Mouse (Mus musculus) kidney, adult 2 months (tissue): ENCODE data around the gene Aspscr1. TPM values are rescaled to one million over a fixed set of nuclear protein-coding genes. Genes with fewer than 3 reads are reported as not detected.

Experiments used
- DNase-seq: peaks from one replicate; pipeline ENCODE4 v3.0.0; 2021
- H3K27ac ChIP-seq: fragments of 200-500 bp; 2 replicates; pipeline ENCODE4 v1.5.1; 2012; ENCODE audit warnings: low read depth, low read length, control low read depth, inconsistent platforms; ENCODE audit not compliant: insufficient read depth
- H3K27me3 ChIP-seq: fragments of 200-500 bp; replicated peaks from 2 replicates; pipeline ENCODE4 v1.6.1; 2012; ENCODE audit warnings: mild to moderate bottlenecking, moderate library complexity, low read length, inconsistent platforms; ENCODE audit not compliant: control insufficient read depth, insufficient read depth
- H3K36me3 ChIP-seq: fragments of 200-500 bp; 2 replicates; pipeline ENCODE4 v1.6.1; 2012; ENCODE audit warnings: mild to moderate bottlenecking, moderate library complexity, low read length, inconsistent platforms; ENCODE audit not compliant: control insufficient read depth, insufficient read depth
- H3K4me1 ChIP-seq: fragments of 200-500 bp; 2 replicates; pipeline ENCODE4 v1.6.1; 2011; ENCODE audit warnings: low read length; ENCODE audit not compliant: control insufficient read depth, insufficient read depth
- H3K4me3 ChIP-seq: fragments of 200-500 bp; 2 replicates; pipeline ENCODE4 v1.5.1; 2011; ENCODE audit warnings: mild to moderate bottlenecking, low read depth, low read length, control low read depth; ENCODE audit not compliant: insufficient read depth
- CTCF ChIP-seq: fragments of 200-500 bp; conservative IDR thresholded peaks from 2 replicates; pipeline ENCODE4 v1.5.1; 2011; ENCODE audit warnings: low read depth, mild to moderate bottlenecking, control low read depth, low read length, moderate library complexity, mixed read lengths; ENCODE audit not compliant: insufficient read depth, insufficient read length
- POLR2A ChIP-seq: fragments of 200-500 bp; IDR thresholded peaks from one replicate; pipeline ENCODE4 v1.6.1; 2011; ENCODE audit warnings: low read depth, low read length, control low read depth
- WGBS: fragments of 180-500 bp; shearing (Covaris S2); methylation state at CpG from one replicate; pipeline ENCODE4 v1.1.7; 2018; 5-methylcytosine and 5-hydroxymethylcytosine counted together
- polyA plus RNA-seq: library from polyadenylated mRNA; depleted of rRNA; stranded (reverse); fragments of >200 nt; gene quantifications from 2 replicates; pipeline ENCODE4 v1.2.3, GENCODE M21; 2012; rRNA removed

The Aspscr1 gene
- polyA plus RNA-seq, 1 experiment, result 105 TPM

- Histone ChIP-seq H3K4me3 (no peak overlapping the region), H3K4me1 (0 out of 2 replicates have a peak, but pooled peaks cover 4% of the 10 kb centered on the region), H3K27me3 (no peaks in the 10 kb centered on the region), H3K36me3 (no peaks in the 10 kb centered on the region), H3K27ac (no peak overlapping the region)
- TF ChIP-seq POLR2A, result no peak
- peak; percentile 73 for TF ChIP-seq CTCF
- WGBS, result 68% methylated on average over 8 of the region's 8 CpGs
- DNase-seq, result peak; percentile 57
Measured at GRCm38 (mm10) chr11:120749430-120749829, 76.7 kb downstream of the Aspscr1 start.

GRCm38 (mm10) chr11:120751606-120752005 lies 78.8 kb downstream of the Aspscr1 start:
- Histone ChIP-seq H3K27me3 (no peaks in the 10 kb centered on the region), H3K4me1 (0 out of 2 replicates have a peak, but pooled peaks cover 4% of the 10 kb centered on the region), H3K36me3 (no peaks in the 10 kb centered on the region), H3K27ac (no peak overlapping the region), H3K4me3 (no peak overlapping the region)
- TF ChIP-seq POLR2A (no peak), CTCF (no peak)
- WGBS, result 69% methylated on average over 4 of the region's 4 CpGs
- DNase-seq, result no peak

Other genes starting within 250 kb of the Aspscr1 start
- gene Nploc4, start 235.3 kb upstream of the Aspscr1 start, polyA plus RNA-seq, result 39.5 and 45.4 TPM in 2 replicates
- 0.05 and 0.48 TPM in 2 replicates for gene Tspan10, start 230.3 kb upstream of the Aspscr1 start, polyA plus RNA-seq
- gene Pde6g, start 219.5 kb upstream of the Aspscr1 start, polyA plus RNA-seq, result 1.8 TPM in 2 replicates
- 48.6 and 49.3 TPM in 2 replicates for gene Oxld1, start 214.9 kb upstream of the Aspscr1 start, polyA plus RNA-seq
- 14.8 and 15.1 TPM in 2 replicates for gene Ccdc137, start 214.9 kb upstream of the Aspscr1 start, polyA plus RNA-seq
- 21.1 and 23.8 TPM in 2 replicates for gene Arl16, start 205.4 kb upstream of the Aspscr1 start, polyA plus RNA-seq
- gene Mrpl12, start 188.4 kb upstream of the Aspscr1 start, polyA plus RNA-seq, result 282 and 300 TPM in 2 replicates
- gene Slc25a10, start 181.1 kb upstream of the Aspscr1 start, polyA plus RNA-seq, result 751 and 939 TPM in 2 replicates
- gene Gcgr, start 142.3 kb upstream of the Aspscr1 start, polyA plus RNA-seq, result 52.8 and 77.3 TPM in 2 replicates
- gene Mcrip1, start 123.2 kb upstream of the Aspscr1 start, polyA plus RNA-seq, result 129 and 131 TPM in 2 replicates
- 9.5 TPM in 1 of 2 replicates, not detected in the other for gene Ppp1r27, start 121.8 kb upstream of the Aspscr1 start, polyA plus RNA-seq
- 323 and 342 TPM in 2 replicates for gene P4hb, start 99.7 kb upstream of the Aspscr1 start, polyA plus RNA-seq
- 543 and 613 TPM in 2 replicates for gene Arhgdia, start 91.3 kb upstream of the Aspscr1 start, polyA plus RNA-seq
- gene Alyref, start 74.6 kb upstream of the Aspscr1 start, polyA plus RNA-seq, result 18.8 and 29.0 TPM in 2 replicates
- 137 and 143 TPM in 2 replicates for gene Anapc11, start 74.6 kb upstream of the Aspscr1 start, polyA plus RNA-seq
- 7.7 and 12.9 TPM in 2 replicates for gene Npb, start 64.5 kb upstream of the Aspscr1 start, polyA plus RNA-seq
- gene Pcyt2, start 55.0 kb upstream of the Aspscr1 start, polyA plus RNA-seq, result 432 and 566 TPM in 2 replicates
- gene Sirt7, start 47.7 kb upstream of the Aspscr1 start, polyA plus RNA-seq, result 72.2 and 76.8 TPM in 2 replicates
- 62.2 and 66.1 TPM in 2 replicates for gene Mafg, start 39.4 kb upstream of the Aspscr1 start, polyA plus RNA-seq
- gene Pycr1, start 29.2 kb upstream of the Aspscr1 start, polyA plus RNA-seq, result 1.0 and 1.5 TPM in 2 replicates
- gene Myadml2, start 24.8 kb upstream of the Aspscr1 start, polyA plus RNA-seq, result 0.27 and 1.0 TPM in 2 replicates
- gene Notum, start 11.8 kb upstream of the Aspscr1 start, polyA plus RNA-seq, result 25.5 and 26.1 TPM in 2 replicates
- gene Cenpx, start 40.8 kb downstream of the Aspscr1 start, polyA plus RNA-seq, result 157 and 166 TPM in 2 replicates
- gene Lrrc45, start 41.0 kb downstream of the Aspscr1 start, polyA plus RNA-seq, result 17.5 and 19.5 TPM in 2 replicates
- gene Rac3, start 48.5 kb downstream of the Aspscr1 start, polyA plus RNA-seq, result 14.5 and 17.0 TPM in 2 replicates
- gene Dcxr, start 54.3 kb downstream of the Aspscr1 start, polyA plus RNA-seq, result 910 and 990 TPM in 2 replicates
- 31.3 and 45.3 TPM in 2 replicates for gene Cbr2, start 59.1 kb downstream of the Aspscr1 start, polyA plus RNA-seq
- 0.53 and 0.55 TPM in 2 replicates for gene Hmga1b, start 89.8 kb downstream of the Aspscr1 start, polyA plus RNA-seq
- gene Rfng, start 111.2 kb downstream of the Aspscr1 start, polyA plus RNA-seq, result 69.0 and 80.5 TPM in 2 replicates
- gene Gps1, start 111.3 kb downstream of the Aspscr1 start, polyA plus RNA-seq, result 173 and 175 TPM in 2 replicates
- gene Dus1l, start 123.4 kb downstream of the Aspscr1 start, polyA plus RNA-seq, result 42.3 and 42.6 TPM in 2 replicates
- 936 and 1,244 TPM in 2 replicates for gene Fasn, start 151.6 kb downstream of the Aspscr1 start, polyA plus RNA-seq